Mouse (Mus musculus) hindbrain, embryonic 10.5 days (tissue): ENCODE measurements around the gene Gm5105. TPM values are rescaled to one million over a fixed set of nuclear protein-coding genes. Genes with fewer than 3 reads are reported as not detected.
A peak's percentile ranks its signal among the peaks of the same experiment; 100 is the strongest.

Source experiments
- DNase-seq: peaks from one replicate; pipeline ENCODE4 v3.0.0-alpha.2; 2017; ENCODE audit warnings: low spot score
- H3K27ac ChIP-seq: fragments of 300-500 bp; sonication (generic); 2 replicates; pipeline ENCODE4 v1.5.1; 2016; ENCODE audit warnings: mild to moderate bottlenecking, moderate library complexity
- H3K27me3 ChIP-seq: fragments of 300-500 bp; sonication (generic); 2 replicates; pipeline ENCODE4 v1.6.1; 2016; ENCODE audit warnings: mild to moderate bottlenecking; ENCODE audit not compliant: poor library complexity, insufficient read depth, severe bottlenecking
- H3K36me3 ChIP-seq: fragments of 300-500 bp; sonication (generic); 2 replicates; pipeline ENCODE4 v1.6.1; 2016; ENCODE audit warnings: mild to moderate bottlenecking, moderate library complexity
- H3K4me1 ChIP-seq: fragments of 300-500 bp; sonication (generic); replicated peaks from 2 replicates; pipeline ENCODE4 v1.6.1; 2016; ENCODE audit warnings: mild to moderate bottlenecking
- H3K4me3 ChIP-seq: fragments of 300-500 bp; sonication (generic); 2 replicates; pipeline ENCODE4 v1.5.1; 2016; ENCODE audit warnings: mild to moderate bottlenecking, moderate library complexity
- H3K9me3 ChIP-seq: fragments of 300-500 bp; sonication (generic); 2 replicates; pipeline ENCODE4 v1.6.1; 2016; ENCODE audit warnings: mild to moderate bottlenecking, moderate library complexity
- WGBS: fragments of 180-500 bp; shearing (Covaris S2); methylation state at CpG from one replicate; pipeline ENCODE4 v1.1.7; 2016; 5-methylcytosine and 5-hydroxymethylcytosine counted together
- polyA plus RNA-seq: library from polyadenylated mRNA; unstranded; fragments of >200 nt; fragmentation: Nextera tagmentation; extraction: Ambion mirVana; gene quantifications from 2 replicates; pipeline ENCODE4 v1.2.1, GENCODE M21; 2016

The Gm5105 gene
- polyA plus RNA-seq, 1 experiment from 2014 or later, result not detected

DNA sequence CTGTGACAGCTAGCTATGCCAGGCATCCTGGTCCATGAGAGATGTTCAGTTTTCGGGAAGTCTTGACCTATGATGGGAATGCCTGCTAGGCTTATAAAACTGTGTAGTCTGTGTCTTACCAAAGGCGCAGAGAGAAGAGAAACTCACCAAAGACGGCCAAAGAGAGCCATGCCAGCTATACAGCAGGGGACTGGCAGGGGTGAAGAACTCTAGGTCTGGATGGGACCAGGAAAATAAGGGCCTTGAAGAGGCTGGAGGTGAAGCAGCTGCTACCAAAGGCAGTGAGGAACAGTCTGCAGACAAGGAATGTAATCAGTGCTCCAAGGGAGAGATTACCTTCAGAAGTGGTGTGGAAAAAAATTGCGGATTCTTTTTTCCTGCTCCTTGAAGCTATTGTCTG lies 16.7 kb upstream of the Gm5105 start:
- Histone ChIP-seq H3K4me1 (peaks cover 3% of the 10 kb centered on the region), H3K27me3 (no peaks in the 10 kb centered on the region; the same call in 1 of the 2 replicates), H3K9me3 (no peaks in the 10 kb centered on the region), H3K27ac (no peak overlapping the region), H3K4me3 (no peak overlapping the region), H3K36me3 (no peaks in the 10 kb centered on the region)
- DNase-seq, result no peak
- WGBS, result 70% methylated on average over 4 of the region's 4 CpGs

GRCm38 (mm10) chr3:138083073-138083637 lies 16.0 kb upstream of the Gm5105 start:
- Histone ChIP-seq H3K4me3 (no peak overlapping the region), H3K36me3 (no peaks in the 10 kb centered on the region), H3K27ac (no peak overlapping the region), H3K4me1 (peaks cover 3% of the 10 kb centered on the region), H3K27me3 (no peaks in the 10 kb centered on the region; the same call in 1 of the 2 replicates), H3K9me3 (no peaks in the 10 kb centered on the region)
- 97% methylated on average over 1 of the region's 1 CpGs for WGBS
- no peak for DNase-seq

DNA sequence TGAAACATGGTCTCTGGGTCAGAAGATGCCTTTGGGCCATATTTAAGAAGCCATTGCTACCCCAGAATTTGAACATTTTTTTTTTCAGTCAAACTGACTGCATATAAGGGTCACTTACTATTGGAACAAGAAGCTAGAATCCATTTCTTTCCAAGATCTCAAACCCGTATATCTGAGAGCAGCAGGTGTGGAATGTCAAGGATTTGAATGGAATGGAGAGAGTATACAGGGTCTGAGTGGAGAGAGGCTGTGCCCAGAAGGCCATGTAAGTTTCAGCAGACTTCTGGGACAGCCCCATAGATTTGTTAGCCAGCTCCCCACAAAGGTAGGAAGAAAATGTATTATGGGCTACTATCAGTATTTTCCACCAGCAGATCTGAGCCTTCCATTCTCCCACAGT lies 11.5 kb upstream of the Gm5105 start:
- H3K36me3 ChIP-seq, result no peaks in the 10 kb centered on the region
- WGBS, result 81% methylated on average over 1 of the region's 1 CpGs
- no peak for DNase-seq
- no peaks in the 10 kb centered on the region for H3K9me3 ChIP-seq
- no peak overlapping the region for H3K4me3 ChIP-seq
- H3K4me1 ChIP-seq, result no peaks in the 10 kb centered on the region
- no peaks in the 10 kb centered on the region for H3K27me3 ChIP-seq
- H3K27ac ChIP-seq, result no peak overlapping the region

GRCm38 (mm10) chr3:138077476-138078340 lies 10.5 kb upstream of the Gm5105 start:
- Histone ChIP-seq H3K4me3 (no peak overlapping the region), H3K36me3 (no peaks in the 10 kb centered on the region), H3K27me3 (no peaks in the 10 kb centered on the region), H3K4me1 (no peaks in the 10 kb centered on the region), H3K9me3 (no peaks in the 10 kb centered on the region), H3K27ac (no peak overlapping the region)
- WGBS, result 86% methylated on average over 11 of the region's 11 CpGs
- DNase-seq, result no peak

DNA sequence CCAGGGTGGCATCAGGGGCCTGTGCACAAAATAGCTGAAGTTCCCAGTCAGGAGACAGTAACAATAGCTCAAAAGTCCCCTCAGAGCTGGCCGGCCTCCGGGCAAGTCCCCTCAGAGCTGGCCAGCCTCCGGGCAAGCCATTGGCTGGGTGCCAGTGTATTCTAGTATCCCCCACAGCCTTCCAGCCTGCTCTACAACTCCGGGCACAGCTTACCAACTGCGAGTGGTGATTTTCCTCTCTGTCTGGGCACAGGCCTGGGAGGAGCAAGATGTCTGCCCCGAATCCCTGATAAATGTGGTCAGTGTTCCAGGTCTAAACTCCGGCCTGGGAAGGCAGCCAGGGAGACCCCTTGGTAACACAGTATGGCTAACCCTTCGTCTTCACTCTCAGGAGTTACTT lies 8.0 kb upstream of the Gm5105 start:
- no peaks in the 10 kb centered on the region for H3K9me3 ChIP-seq
- H3K4me1 ChIP-seq, result peaks cover 15% of the 10 kb centered on the region
- H3K4me3 ChIP-seq, result no peak overlapping the region
- H3K36me3 ChIP-seq, result no peaks in the 10 kb centered on the region
- no peak overlapping the region for H3K27ac ChIP-seq
- WGBS, result 82% methylated on average over 8 of the region's 8 CpGs
- DNase-seq, result no peak
- no peaks in the 10 kb centered on the region for H3K27me3 ChIP-seq

GRCm38 (mm10) chr3:138074214-138074613 lies 7.0 kb upstream of the Gm5105 start:
- H3K36me3 ChIP-seq, result no peaks in the 10 kb centered on the region
- no peaks in the 10 kb centered on the region for H3K9me3 ChIP-seq
- H3K4me1 ChIP-seq, result peaks cover 25% of the 10 kb centered on the region
- no peak overlapping the region for H3K4me3 ChIP-seq
- no peak overlapping the region for H3K27ac ChIP-seq
- peaks cover 9% of the 10 kb centered on the region; the same call in 1 of the 2 replicates for H3K27me3 ChIP-seq
- WGBS, result 97% methylated on average over 1 of the region's 1 CpGs
- DNase-seq, result no peak

- Histone ChIP-seq H3K27ac (no peak overlapping the region), H3K4me1 (peaks cover 29% of the 10 kb centered on the region), H3K36me3 (no peaks in the 10 kb centered on the region), H3K4me3 (no peak overlapping the region), H3K9me3 (no peaks in the 10 kb centered on the region), H3K27me3 (peaks cover 16% of the 10 kb centered on the region; the same call in 1 of the 2 replicates)
- 82% methylated on average over 10 of the region's 10 CpGs for WGBS
- DNase-seq, result no peak
Observed at GRCm38 (mm10) chr3:138071476-138072073, 4.4 kb upstream of the Gm5105 start.

GRCm38 (mm10) chr3:138071004-138071403 lies 3.8 kb upstream of the Gm5105 start:
- H3K36me3 ChIP-seq, result no peaks in the 10 kb centered on the region
- H3K4me3 ChIP-seq, result no peak overlapping the region
- no peaks in the 10 kb centered on the region for H3K9me3 ChIP-seq
- H3K27me3 ChIP-seq, result peaks cover 16% of the 10 kb centered on the region; the same call in 1 of the 2 replicates
- WGBS, result 8% methylated on average over 1 of the region's 1 CpGs
- DNase-seq, result peak; percentile 16
- no peak overlapping the region; the same call in 1 of the 2 replicates for H3K27ac ChIP-seq
- H3K4me1 ChIP-seq, result peaks cover 35% of the 10 kb centered on the region

GRCm38 (mm10) chr3:138069756-138070511 lies 2.7 kb upstream of the Gm5105 start:
- DNase-seq, result peak; percentile 9
- Histone ChIP-seq H3K4me1 (peaks cover 46% of the 10 kb centered on the region), H3K36me3 (no peaks in the 10 kb centered on the region), H3K27ac (peak overlapping the region; percentile 79), H3K4me3 (no peak overlapping the region), H3K9me3 (no peaks in the 10 kb centered on the region), H3K27me3 (peaks cover 16% of the 10 kb centered on the region; the same call in 1 of the 2 replicates)
- WGBS, result 60% methylated on average over 18 of the region's 18 CpGs

- 94% methylated on average over 12 of the region's 12 CpGs for WGBS
- no peak for DNase-seq
- Histone ChIP-seq H3K27ac (no peak overlapping the region), H3K4me1 (peaks cover 51% of the 10 kb centered on the region), H3K27me3 (peaks cover 16% of the 10 kb centered on the region; the same call in 1 of the 2 replicates), H3K36me3 (no peaks in the 10 kb centered on the region), H3K4me3 (no peak overlapping the region), H3K9me3 (no peaks in the 10 kb centered on the region)
Observed at GRCm38 (mm10) chr3:138068103-138068502, 915 bp upstream of the Gm5105 start.

DNA sequence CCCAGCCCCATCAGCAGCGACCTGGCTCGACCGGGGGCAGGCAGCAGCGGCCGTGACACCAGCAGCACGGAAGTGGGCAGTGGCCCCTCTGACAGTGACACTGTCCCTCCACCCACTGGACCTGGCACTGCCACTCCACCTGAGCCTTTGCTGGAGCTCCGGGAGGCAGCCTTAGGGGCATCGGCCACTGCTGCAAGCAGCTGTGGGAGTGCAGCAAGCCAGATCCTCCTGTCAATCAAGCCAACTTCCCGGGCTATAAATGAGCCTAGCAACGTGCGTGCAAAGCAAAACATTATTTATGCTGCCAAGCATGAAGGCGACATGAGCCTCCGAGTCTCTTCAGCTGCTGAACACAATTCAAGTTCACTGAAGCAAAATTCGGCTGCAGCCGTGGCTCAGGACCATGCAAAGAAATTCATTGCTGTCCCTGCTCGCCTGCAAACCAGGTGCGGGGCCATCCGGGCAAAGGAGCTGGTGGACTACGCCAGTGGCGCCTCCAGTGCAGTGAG lies 786 bp downstream of the Gm5105 start:
- peak overlapping the region; percentile 79 for H3K27ac ChIP-seq
- H3K27me3 ChIP-seq, result peaks cover 16% of the 10 kb centered on the region; the same call in 1 of the 2 replicates
- H3K36me3 ChIP-seq, result no peaks in the 10 kb centered on the region
- 71% methylated on average over 20 of the region's 20 CpGs for WGBS
- H3K4me1 ChIP-seq, result peaks cover 48% of the 10 kb centered on the region
- H3K4me3 ChIP-seq, result no peak overlapping the region
- DNase-seq, result peak; percentile 15
- no peaks in the 10 kb centered on the region for H3K9me3 ChIP-seq

- H3K4me3 ChIP-seq, result no peak overlapping the region
- peak overlapping the region; percentile 79 for H3K27ac ChIP-seq
- no peaks in the 10 kb centered on the region for H3K36me3 ChIP-seq
- no peaks in the 10 kb centered on the region for H3K9me3 ChIP-seq
- H3K4me1 ChIP-seq, result peaks cover 43% of the 10 kb centered on the region
- DNase-seq, result no peak
- 85% methylated on average over 16 of the region's 16 CpGs for WGBS
- H3K27me3 ChIP-seq, result peaks cover 16% of the 10 kb centered on the region; the same call in 1 of the 2 replicates
Observed at GRCm38 (mm10) chr3:138065930-138066329, 1.3 kb downstream of the Gm5105 start.
